Mouse (Mus musculus): ENCODE measurements around the gene Ptgs1. TPM values are rescaled to one million over a fixed set of nuclear protein-coding genes. Genes with fewer than 3 reads are reported as not detected.
A peak's percentile ranks its signal among the peaks of the same experiment; 100 is the strongest.

Ptgs1 gene
- polyA plus RNA-seq, 1 experiment: 122 TPM

DNA sequence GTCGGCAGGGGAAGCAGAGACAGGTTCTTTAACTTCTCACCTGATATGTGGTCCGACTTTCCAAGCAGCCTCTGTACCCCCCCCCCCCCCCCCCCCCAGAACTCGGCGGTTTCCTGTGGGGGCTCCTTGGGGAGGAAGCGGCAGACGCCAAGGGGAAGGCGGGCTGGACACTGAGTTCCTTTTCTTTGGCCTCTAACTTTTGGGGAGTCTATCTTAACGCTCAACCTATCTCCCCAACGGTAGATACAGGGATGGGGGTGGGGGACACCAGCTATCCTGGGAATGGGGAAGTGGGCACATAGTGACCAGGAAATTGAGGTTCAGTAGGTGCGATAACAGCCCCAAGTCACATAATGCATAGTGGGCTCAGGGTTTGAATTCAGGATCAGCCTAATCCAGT lies 741 bp downstream of the Ptgs1 start:
- no peaks in the 10 kb centered on the region for H3K36me3 ChIP-seq (ENCODE audit: control insufficient read depth, insufficient read depth)
- peak overlapping the region; percentile 92 for H3K4me3 ChIP-seq
- H3K79me2 ChIP-seq (ENCODE audit: control insufficient read depth, insufficient read depth): peaks cover 46% of the 10 kb centered on the region
- no peaks in the 10 kb centered on the region for H3K27me3 ChIP-seq (ENCODE audit: control insufficient read depth, insufficient read depth, insufficient read length)
- peak overlapping the region; percentile 78 for H3K4me2 ChIP-seq (ENCODE audit: low read depth)
- TF ChIP-seq TCF3 (IDR thresholded peaks at IDR 0.05; ENCODE audit: insufficient read length, low read depth) (no peak), TCF12 (IDR thresholded peaks at IDR 0.05; ENCODE audit: insufficient read depth, poor library complexity, severe bottlenecking) (no peak), MAX (IDR thresholded peaks at IDR 0.05; ENCODE audit: low read depth) (no peak)
- H3ac ChIP-seq (ENCODE audit: control insufficient read depth, insufficient read length): peak overlapping the region; percentile 3

DNA sequence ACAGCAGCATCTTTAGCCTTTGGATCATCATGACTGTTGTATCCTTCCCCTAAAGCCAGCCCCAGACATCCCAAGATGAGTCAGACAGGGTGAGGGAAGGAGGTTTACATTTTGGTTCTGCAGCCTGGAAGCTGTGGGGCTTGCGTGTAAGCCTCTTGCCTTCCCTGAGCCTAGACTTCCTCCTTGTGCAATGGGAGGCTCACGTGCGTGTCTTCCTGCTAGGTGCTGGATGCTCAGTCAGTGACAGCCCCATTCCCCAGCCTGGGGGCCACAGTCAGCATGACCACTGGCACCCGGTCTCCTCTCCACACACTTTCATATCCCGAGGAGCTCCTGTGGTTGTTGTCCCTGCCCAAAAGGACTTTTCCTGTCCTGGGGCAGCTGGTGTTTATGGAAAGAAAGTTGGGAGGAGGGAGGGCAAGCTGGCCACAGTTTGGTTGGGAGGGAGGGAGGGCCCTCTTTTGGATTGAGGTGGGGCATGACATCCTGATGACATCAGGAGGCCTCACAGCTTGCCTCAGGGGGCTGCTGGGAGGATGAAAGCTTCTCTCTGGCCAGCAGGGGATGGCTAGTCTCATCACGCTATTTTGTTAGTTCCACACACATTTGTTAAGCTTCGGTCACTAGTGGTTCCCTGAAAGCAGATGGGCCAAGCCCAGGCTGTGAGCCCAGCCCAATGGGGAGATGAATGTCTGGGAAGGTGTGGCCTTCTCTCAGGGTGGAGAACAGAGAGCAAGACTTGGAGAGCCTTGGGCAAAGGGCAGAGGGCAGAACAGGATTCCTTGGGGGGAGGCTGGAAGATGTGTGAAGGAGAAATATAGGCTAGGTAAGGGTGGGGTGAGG lies 4.5 kb downstream of the Ptgs1 start:
- peaks cover 29% of the 10 kb centered on the region for H3K36me3 ChIP-seq (ENCODE audit: control insufficient read depth, insufficient read depth)

DNA sequence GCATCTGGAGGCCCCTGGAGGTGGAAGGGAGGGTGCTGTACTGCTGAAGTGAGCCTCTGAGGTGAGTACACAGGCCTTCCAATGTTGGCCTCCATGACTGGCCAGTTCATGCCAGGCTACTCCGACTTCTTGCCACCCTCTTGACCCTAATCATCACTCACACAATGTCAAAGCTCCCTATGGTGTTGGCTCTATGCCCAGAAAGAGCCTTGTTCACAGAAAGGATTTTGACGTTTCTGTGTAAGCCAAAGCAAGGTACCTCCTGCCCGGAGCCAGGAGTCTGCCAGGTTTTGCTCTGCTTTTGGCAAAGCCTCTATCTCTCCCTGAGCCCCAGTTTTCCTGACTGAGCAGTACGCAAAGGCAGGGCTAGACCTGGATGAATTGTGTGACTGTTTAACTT lies 5.7 kb downstream of the Ptgs1 start:
- peaks cover 55% of the 10 kb centered on the region for H3K79me2 ChIP-seq (ENCODE audit: control insufficient read depth, insufficient read depth)
- peak overlapping the region; percentile 69 for H3K4me2 ChIP-seq (ENCODE audit: low read depth)
- peak overlapping the region; percentile 10 for H3K4me3 ChIP-seq
- H3K27me3 ChIP-seq (ENCODE audit: control insufficient read depth, insufficient read depth, insufficient read length): no peaks in the 10 kb centered on the region
- peaks cover 39% of the 10 kb centered on the region for H3K36me3 ChIP-seq (ENCODE audit: control insufficient read depth, insufficient read depth)
- TF ChIP-seq POLR2AphosphoS2 (IDR thresholded peaks at IDR 0.05; ENCODE audit: insufficient read length, low read depth): no peak
- no peak for TF ChIP-seq REST (IDR thresholded peaks at IDR 0.05; ENCODE audit: insufficient read depth, insufficient read length)
- TF ChIP-seq USF1 (IDR thresholded peaks at IDR 0.05; ENCODE audit: low read depth): no peak
- no peak for TF ChIP-seq TCF3 (IDR thresholded peaks at IDR 0.05; ENCODE audit: insufficient read length, low read depth)
- no peak for TF ChIP-seq CEBPB (IDR thresholded peaks at IDR 0.05; ENCODE audit: insufficient read depth, poor library complexity, severe bottlenecking)
- no peak for TF ChIP-seq POLR2A (IDR thresholded peaks at IDR 0.05; ENCODE audit: insufficient read length, low read depth)
- no peak for TF ChIP-seq MYOD1 (IDR thresholded peaks at IDR 0.05; ENCODE audit: control insufficient read depth in 1 of 3, insufficient read length in 2 of 3, low read depth in 2 of 3)
- no peak for TF ChIP-seq MAX (IDR thresholded peaks at IDR 0.05; ENCODE audit: low read depth)
- TF ChIP-seq TCF12 (IDR thresholded peaks at IDR 0.05; ENCODE audit: insufficient read depth, poor library complexity, severe bottlenecking): no peak
- no peak for TF ChIP-seq E2F4 (IDR thresholded peaks at IDR 0.05; ENCODE audit: insufficient read depth)
- no peak for TF ChIP-seq SRF (IDR thresholded peaks at IDR 0.05; ENCODE audit: control insufficient read depth, insufficient read length, low read depth)
- TF ChIP-seq MYOG (IDR thresholded peaks at IDR 0.05; ENCODE audit: control insufficient read depth in 1 of 3, insufficient read depth in 1 of 3, insufficient read length in 2 of 3, low read depth in 2 of 3): no peak
- H3ac ChIP-seq (ENCODE audit: control insufficient read depth, insufficient read length): no peak overlapping the region

More for the DNA sequence above, 4.5 kb downstream of the Ptgs1 start:
- peak overlapping the region; percentile 69 for H3K4me2 ChIP-seq (ENCODE audit: low read depth)
- H3K79me2 ChIP-seq (ENCODE audit: control insufficient read depth, insufficient read depth): peaks cover 59% of the 10 kb centered on the region
- no peak for TF ChIP-seq POLR2A (IDR thresholded peaks at IDR 0.05; ENCODE audit: insufficient read length, low read depth)
- TF ChIP-seq MYOD1 (IDR thresholded peaks at IDR 0.05; ENCODE audit: control insufficient read depth in 1 of 3, insufficient read length in 2 of 3, low read depth in 2 of 3): peak in 1 of 3 experiments; percentile 3
- TF ChIP-seq REST (IDR thresholded peaks at IDR 0.05; ENCODE audit: insufficient read depth, insufficient read length): no peak
- TF ChIP-seq TCF12 (IDR thresholded peaks at IDR 0.05; ENCODE audit: insufficient read depth, poor library complexity, severe bottlenecking): no peak
- no peak for TF ChIP-seq POLR2AphosphoS2 (IDR thresholded peaks at IDR 0.05; ENCODE audit: insufficient read length, low read depth)
- peak in 1 of 3 experiments; percentile 8 for TF ChIP-seq MYOG (IDR thresholded peaks at IDR 0.05; ENCODE audit: control insufficient read depth in 1 of 3, insufficient read depth in 1 of 3, insufficient read length in 2 of 3, low read depth in 2 of 3)
- 0 out of 2 replicates have a peak, but pooled peaks have one; percentile 28 for TF ChIP-seq CEBPB (IDR thresholded peaks at IDR 0.05; ENCODE audit: insufficient read depth, poor library complexity, severe bottlenecking)
- no peak for TF ChIP-seq MAX (IDR thresholded peaks at IDR 0.05; ENCODE audit: low read depth)
- TF ChIP-seq TCF3 (IDR thresholded peaks at IDR 0.05; ENCODE audit: insufficient read length, low read depth): no peak
- TF ChIP-seq USF1 (IDR thresholded peaks at IDR 0.05; ENCODE audit: low read depth): no peak
- H3K4me3 ChIP-seq: peak overlapping the region; percentile 10
- H3ac ChIP-seq (ENCODE audit: control insufficient read depth, insufficient read length): no peak overlapping the region
- no peaks in the 10 kb centered on the region for H3K27me3 ChIP-seq (ENCODE audit: control insufficient read depth, insufficient read depth, insufficient read length)

DNA sequence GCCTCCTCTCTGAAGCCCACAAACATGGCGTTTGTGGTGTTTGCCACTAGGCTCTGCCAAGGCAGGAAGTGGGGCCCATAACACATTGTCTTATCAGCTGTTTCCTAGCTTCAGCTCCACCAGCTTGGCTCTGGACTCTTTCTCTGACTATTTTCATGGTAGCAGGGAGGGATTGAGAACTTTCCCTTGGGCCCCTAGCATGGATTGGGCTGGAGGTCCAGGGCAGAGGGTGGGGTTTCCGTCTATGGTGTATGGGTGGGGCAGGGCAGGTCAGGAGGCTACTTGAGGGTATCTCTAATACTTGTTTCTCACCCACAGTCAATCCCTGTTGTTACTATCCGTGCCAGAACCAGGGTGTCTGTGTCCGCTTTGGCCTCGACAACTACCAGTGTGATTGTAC lies 6.7 kb downstream of the Ptgs1 start:
- Histone ChIP-seq H3K4me2 (ENCODE audit: low read depth) (peak overlapping the region; percentile 69), H3K36me3 (ENCODE audit: control insufficient read depth, insufficient read depth) (peaks cover 49% of the 10 kb centered on the region), H3K4me3 (no peak overlapping the region), H3ac (ENCODE audit: control insufficient read depth, insufficient read length) (no peak overlapping the region), H3K27me3 (ENCODE audit: control insufficient read depth, insufficient read depth, insufficient read length) (no peaks in the 10 kb centered on the region), H3K79me2 (ENCODE audit: control insufficient read depth, insufficient read depth) (peaks cover 45% of the 10 kb centered on the region)
- TF ChIP-seq E2F4 (IDR thresholded peaks at IDR 0.05; ENCODE audit: insufficient read depth): no peak
- no peak for TF ChIP-seq MYOG (IDR thresholded peaks at IDR 0.05; ENCODE audit: control insufficient read depth in 1 of 3, insufficient read depth in 1 of 3, insufficient read length in 2 of 3, low read depth in 2 of 3)
- TF ChIP-seq TCF12 (IDR thresholded peaks at IDR 0.05; ENCODE audit: insufficient read depth, poor library complexity, severe bottlenecking): no peak
- no peak for TF ChIP-seq SRF (IDR thresholded peaks at IDR 0.05; ENCODE audit: control insufficient read depth, insufficient read length, low read depth)
- TF ChIP-seq MAX (IDR thresholded peaks at IDR 0.05; ENCODE audit: low read depth): no peak
- TF ChIP-seq POLR2AphosphoS2 (IDR thresholded peaks at IDR 0.05; ENCODE audit: insufficient read length, low read depth): no peak
- no peak for TF ChIP-seq MYOD1 (IDR thresholded peaks at IDR 0.05; ENCODE audit: control insufficient read depth in 1 of 3, insufficient read length in 2 of 3, low read depth in 2 of 3)
- no peak for TF ChIP-seq CEBPB (IDR thresholded peaks at IDR 0.05; ENCODE audit: insufficient read depth, poor library complexity, severe bottlenecking)
- TF ChIP-seq USF1 (IDR thresholded peaks at IDR 0.05; ENCODE audit: low read depth): no peak
- TF ChIP-seq REST (IDR thresholded peaks at IDR 0.05; ENCODE audit: insufficient read depth, insufficient read length): no peak
- TF ChIP-seq POLR2A (IDR thresholded peaks at IDR 0.05; ENCODE audit: insufficient read length, low read depth): no peak
- no peak for TF ChIP-seq TCF3 (IDR thresholded peaks at IDR 0.05; ENCODE audit: insufficient read length, low read depth)
